Mouse (Mus musculus) stomach, embryonic 16.5 days (tissue): ENCODE measurements around the gene Cdh24. TPM values are rescaled to one million over a fixed set of nuclear protein-coding genes. Genes with fewer than 3 reads are reported as not detected.
A peak's percentile ranks its signal among the peaks of the same experiment; 100 is the strongest.

Source experiments
- ATAC-seq: fragments of 200-750 bp; cut with Nextera tagmentation; 2 replicates; pipeline ENCODE4 v1.8.0; 2017; ENCODE audit warnings: moderate number of reproducible peaks, moderate TSS enrichment; ENCODE audit not compliant: insufficient read depth, low FRiP score
- H3K27ac ChIP-seq: fragments of 300-500 bp; sonication (generic); 2 replicates; pipeline ENCODE4 v1.5.1; 2014; ENCODE audit warnings: low read length
- H3K27me3 ChIP-seq: fragments of 300-500 bp; sonication (generic); 2 replicates; pipeline ENCODE4 v1.6.1; 2014; ENCODE audit warnings: low read length, control low read depth, mixed read lengths; ENCODE audit not compliant: control insufficient read depth, insufficient read depth
- H3K36me3 ChIP-seq: fragments of 300-500 bp; sonication (generic); 2 replicates; pipeline ENCODE4 v1.6.1; 2014; ENCODE audit warnings: low read length; ENCODE audit not compliant: control insufficient read depth, insufficient read depth
- H3K4me1 ChIP-seq: fragments of 300-500 bp; sonication (generic); 2 replicates; pipeline ENCODE4 v1.6.1; 2014; ENCODE audit warnings: low read length, control low read depth, mixed read lengths; ENCODE audit not compliant: control insufficient read depth, insufficient read depth
- H3K4me2 ChIP-seq: fragments of 300-500 bp; sonication (generic); 2 replicates; pipeline ENCODE4 v1.6.1; 2014; ENCODE audit warnings: low read depth, low read length, mixed read lengths
- H3K4me3 ChIP-seq: fragments of 300-500 bp; sonication (generic); replicated peaks from 2 replicates; pipeline ENCODE4 v1.5.1; 2014; ENCODE audit warnings: mild to moderate bottlenecking, low read length
- H3K9ac ChIP-seq: fragments of 300-500 bp; sonication (generic); 2 replicates; pipeline ENCODE4 v1.6.1; 2014; ENCODE audit warnings: low read length
- H3K9me3 ChIP-seq: fragments of 300-500 bp; sonication (generic); replicated peaks from 2 replicates; pipeline ENCODE4 v1.6.1; 2016; ENCODE audit warnings: low read length, control low read depth; ENCODE audit not compliant: control insufficient read depth
- WGBS: fragments of 180-500 bp; shearing (Covaris S2); extraction: QIAGEN DNeasy Blood & Tissue Kit; methylation state at CpG from one replicate; pipeline ENCODE4 v1.1.7; 2014; 5-methylcytosine and 5-hydroxymethylcytosine counted together
- polyA plus RNA-seq: library from polyadenylated mRNA; unstranded; fragments of >200 nt; fragmentation: Nextera tagmentation; extraction: Ambion mirVana; gene quantifications from 2 replicates; pipeline ENCODE4 v1.2.1, GENCODE M21; 2015

Cdh24 gene
- polyA plus RNA-seq, 1 experiment from 2014 or later, result 2.2 TPM

DNA sequence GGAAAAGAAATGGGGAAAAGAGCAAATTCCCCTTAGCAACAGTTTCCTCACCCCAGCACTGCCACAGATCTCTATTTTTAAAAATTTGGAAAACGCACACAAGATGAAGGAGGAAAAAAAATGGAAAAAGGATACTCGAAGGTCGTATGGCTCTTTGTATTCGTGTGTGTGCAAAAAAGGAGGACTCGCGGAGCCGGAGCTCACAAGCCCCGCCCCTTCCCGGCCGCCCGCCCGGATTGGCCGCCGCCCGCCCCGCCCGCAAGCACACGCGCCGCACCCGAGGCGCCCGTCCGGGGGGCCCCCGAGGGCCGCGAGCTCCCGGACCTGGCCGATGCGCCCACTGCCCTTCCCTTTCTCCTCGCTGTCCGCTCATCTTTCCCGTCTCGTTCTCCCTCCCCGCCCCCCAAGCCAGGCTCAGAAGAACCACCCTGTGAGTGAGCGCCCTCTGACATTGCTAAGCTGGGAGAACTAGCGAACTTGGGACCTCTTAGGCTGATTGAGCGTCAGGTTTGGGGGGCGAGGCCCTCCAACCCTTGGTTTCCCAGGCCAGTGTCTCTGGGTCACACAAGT is 35.3 kb downstream of the Cdh24 start, which contains the start of gene 4931414P19Rik:
TSS of gene 4931414P19Rik (minus strand) at position 242 of the 570 bp plus-strand sequence.
- Histone ChIP-seq H3K27me3 (no peaks in the 10 kb centered on the region), H3K27ac (peak within 1 kb of the TSS; percentile 69), H3K4me1 (peaks cover 12% of the 10 kb centered on the region), H3K4me3 (peak within 1 kb of the TSS; percentile 46), H3K9ac (peak within 1 kb of the TSS; percentile 76), H3K9me3 (no peaks in the 10 kb centered on the region), H3K36me3 (no peaks in the 10 kb centered on the region), H3K4me2 (peak within 1 kb of the TSS; percentile 48)
- WGBS, result under 1% methylated on average over 39 of the region's 39 CpGs
- ATAC-seq, result peak; percentile 51; the same call in 1 of the 2 replicates

DNA sequence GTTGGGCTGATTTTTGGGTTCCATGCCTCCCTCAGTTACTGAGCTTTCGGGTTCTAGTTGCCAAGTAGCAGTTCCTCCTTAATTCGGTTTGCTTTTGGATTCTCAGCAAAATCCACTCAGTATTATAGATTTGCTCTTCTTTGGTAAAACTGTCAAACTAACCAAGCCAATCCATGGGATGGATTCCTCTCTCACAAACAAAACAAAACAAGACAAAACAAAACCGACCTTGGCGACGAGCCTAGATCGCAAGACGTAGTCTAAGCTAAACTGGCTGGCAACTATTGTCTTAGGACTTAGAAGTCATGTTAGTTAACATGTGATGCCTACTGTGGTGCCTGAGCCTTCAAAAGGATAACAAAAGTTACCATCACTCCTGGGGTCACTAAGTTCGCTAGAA is 37.5 kb downstream of the Cdh24 start:
- H3K36me3 ChIP-seq, result no peaks in the 10 kb centered on the region
- peak overlapping the region; percentile 66 for H3K4me3 ChIP-seq
- no peak for ATAC-seq
- H3K9me3 ChIP-seq, result no peaks in the 10 kb centered on the region
- H3K4me2 ChIP-seq, result peak overlapping the region; percentile 46
- peaks cover 12% of the 10 kb centered on the region for H3K4me1 ChIP-seq
- H3K27me3 ChIP-seq, result no peaks in the 10 kb centered on the region
- peak overlapping the region; percentile 70 for H3K27ac ChIP-seq
- no peak overlapping the region for H3K9ac ChIP-seq
- 80% methylated on average over 8 of the region's 8 CpGs for WGBS

DNA sequence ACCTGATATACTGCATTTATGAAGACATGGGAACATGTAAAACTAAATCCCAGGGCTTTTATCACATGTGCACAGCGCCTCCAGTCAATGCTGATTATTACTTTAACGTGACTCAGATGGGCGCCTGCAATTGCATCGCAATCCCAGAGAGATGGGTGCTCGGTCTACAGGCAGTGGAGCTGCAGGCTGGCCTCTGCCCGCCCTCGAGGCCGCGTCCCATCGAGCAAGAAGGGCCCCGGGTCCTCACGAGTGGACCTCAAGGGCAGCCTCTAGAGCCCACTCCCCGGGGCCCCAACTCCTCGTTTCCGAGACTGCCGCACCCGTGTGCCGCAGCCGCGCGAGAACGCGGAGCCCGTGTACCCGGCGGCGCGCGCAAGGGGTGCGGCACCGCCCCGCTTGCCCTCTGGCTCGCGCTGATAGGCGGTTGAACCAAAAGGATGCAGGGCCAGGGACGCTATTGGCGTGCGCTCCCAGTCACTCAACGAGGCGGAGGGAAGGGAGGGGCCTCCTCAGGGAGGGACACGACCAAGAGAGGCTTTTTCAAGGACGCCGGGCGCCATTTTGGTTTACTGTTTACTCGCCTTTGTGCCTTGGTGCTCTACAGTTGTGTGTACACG is 38.0 kb downstream of the Cdh24 start:
- peaks cover 12% of the 10 kb centered on the region for H3K4me1 ChIP-seq
- peak overlapping the region; percentile 66 for H3K4me3 ChIP-seq
- peak overlapping the region; percentile 94 for H3K27ac ChIP-seq
- peak; percentile 100 for ATAC-seq
- peak overlapping the region; percentile 46 for H3K4me2 ChIP-seq
- no peaks in the 10 kb centered on the region for H3K9me3 ChIP-seq
- H3K27me3 ChIP-seq, result no peaks in the 10 kb centered on the region
- H3K9ac ChIP-seq, result peak overlapping the region; percentile 85
- under 1% methylated on average over 46 of the region's 46 CpGs for WGBS
- no peaks in the 10 kb centered on the region for H3K36me3 ChIP-seq

DNA sequence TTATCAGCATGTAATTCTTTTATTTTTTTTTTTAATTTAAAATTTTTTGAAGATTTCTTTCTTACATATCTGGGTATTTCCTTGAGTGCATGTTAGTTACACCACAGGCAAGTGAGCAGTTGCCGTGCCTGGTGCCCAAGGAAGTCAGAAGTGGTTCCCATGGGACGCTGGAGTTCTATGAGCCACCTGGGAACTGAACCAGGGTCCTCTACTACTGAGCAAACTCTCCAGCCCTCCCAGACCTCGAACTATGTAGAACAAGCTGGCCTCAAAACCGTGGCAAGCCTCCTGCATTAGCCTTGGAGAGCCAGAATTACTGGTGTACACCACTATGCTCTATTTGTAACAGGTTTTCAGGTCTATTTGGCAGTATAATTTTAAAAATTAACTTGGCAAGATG is 38.6 kb downstream of the Cdh24 start:
- H3K9me3 ChIP-seq, result no peaks in the 10 kb centered on the region
- ATAC-seq, result no peak
- 43% methylated on average over 4 of the region's 4 CpGs for WGBS

DNA sequence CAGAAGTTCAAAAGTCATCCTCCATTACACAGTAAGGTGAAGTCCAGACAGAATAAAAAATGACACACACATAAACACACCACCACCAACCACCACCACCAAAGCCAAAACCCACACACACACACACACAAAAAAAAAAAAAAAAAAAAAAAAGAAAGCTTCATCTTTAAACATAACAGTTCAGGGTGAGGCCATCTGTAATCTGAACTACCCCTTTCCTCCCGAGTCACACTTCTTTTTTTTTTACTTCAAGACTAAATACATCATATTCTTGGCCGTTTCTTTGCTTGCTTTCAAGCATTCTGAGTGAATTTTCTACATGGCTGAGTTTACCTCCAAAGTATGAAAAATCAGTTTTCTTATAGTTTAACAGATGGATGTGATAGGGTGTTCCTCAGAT is 39.6 kb downstream of the Cdh24 start:
- Histone ChIP-seq H3K27ac (no peak overlapping the region), H3K9me3 (no peaks in the 10 kb centered on the region), H3K9ac (no peak overlapping the region), H3K27me3 (no peaks in the 10 kb centered on the region), H3K4me3 (no peak overlapping the region), H3K4me2 (no peak overlapping the region), H3K36me3 (no peaks in the 10 kb centered on the region), H3K4me1 (peaks cover 12% of the 10 kb centered on the region)
- no peak for ATAC-seq
- 52% methylated on average over 2 of the region's 2 CpGs for WGBS

More for the DNA sequence above, 38.6 kb downstream of the Cdh24 start:
- Histone ChIP-seq H3K4me1 (peaks cover 12% of the 10 kb centered on the region), H3K27ac (peak overlapping the region; percentile 94), H3K4me2 (peak overlapping the region; percentile 46), H3K27me3 (no peaks in the 10 kb centered on the region), H3K36me3 (no peaks in the 10 kb centered on the region), H3K4me3 (peak overlapping the region; percentile 66), H3K9ac (peak overlapping the region; percentile 85)

DNA sequence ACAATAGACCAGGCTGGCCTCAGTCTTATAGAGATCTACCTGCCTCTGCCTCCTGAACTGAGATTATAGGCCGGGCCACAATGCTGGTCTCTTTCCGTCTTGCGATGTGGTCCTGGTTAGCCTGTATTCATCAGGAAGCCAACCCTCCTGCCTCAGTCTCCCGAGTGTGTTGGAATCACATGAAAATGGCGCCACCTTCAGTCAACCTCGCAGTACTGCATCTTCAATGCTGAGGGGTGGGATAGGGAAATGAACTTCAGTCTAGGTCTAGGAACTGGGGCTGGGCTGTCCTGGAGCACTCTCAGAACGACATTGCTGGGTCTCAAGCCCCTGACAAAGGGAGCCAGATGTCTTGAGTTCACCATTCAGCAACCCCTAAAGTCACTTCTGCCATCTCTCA is 44.1 kb downstream of the Cdh24 start:
- Histone ChIP-seq H3K4me2 (no peak overlapping the region), H3K9me3 (0 out of 2 replicates have a peak, but pooled peaks cover 4% of the 10 kb centered on the region), H3K4me1 (no peaks in the 10 kb centered on the region), H3K9ac (no peak overlapping the region), H3K27ac (no peak overlapping the region), H3K4me3 (no peak overlapping the region), H3K36me3 (no peaks in the 10 kb centered on the region; the same call in 1 of the 2 replicates), H3K27me3 (no peaks in the 10 kb centered on the region)
- WGBS, result 75% methylated on average over 7 of the region's 7 CpGs
- no peak for ATAC-seq

DNA sequence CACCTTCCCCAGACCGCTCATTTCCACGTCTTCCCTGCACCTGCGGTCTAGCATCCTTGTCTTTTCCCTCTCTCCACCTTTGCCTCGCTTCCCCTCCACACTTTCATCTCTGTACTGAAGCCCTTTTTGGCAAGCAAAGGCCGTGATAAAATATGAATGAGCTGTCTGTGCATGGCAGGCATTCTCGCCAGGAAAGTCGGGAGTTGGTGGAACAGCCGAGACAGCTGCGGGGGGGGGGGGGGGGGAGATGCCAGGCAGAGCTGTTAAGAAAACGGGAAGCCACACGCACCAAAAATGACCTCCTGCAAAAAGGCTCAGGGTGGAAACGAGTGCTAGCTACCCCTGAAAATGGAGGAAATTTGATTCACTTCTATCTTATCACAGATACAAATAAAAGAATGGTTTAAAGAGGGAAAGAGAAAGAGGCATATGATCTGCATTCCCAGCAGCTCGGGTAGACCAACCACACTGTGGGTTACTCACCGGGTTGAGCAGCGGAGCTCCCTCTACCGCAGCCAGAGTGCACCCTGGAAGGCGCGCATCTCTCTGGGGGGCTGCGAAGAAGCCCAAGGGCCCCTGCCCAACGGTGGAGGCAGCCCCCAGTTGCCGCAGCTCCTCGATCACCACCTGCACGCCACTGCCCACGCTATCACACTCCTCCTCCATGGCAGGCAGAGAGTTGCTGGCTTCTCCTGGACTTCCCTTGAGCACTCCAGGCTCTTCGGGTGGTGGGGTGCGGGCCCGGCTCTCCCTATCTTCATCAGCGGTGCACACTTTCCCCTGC is 46.3 kb downstream of the Cdh24 start:
- 69% methylated on average over 28 of the region's 28 CpGs for WGBS
- H3K27me3 ChIP-seq, result no peaks in the 10 kb centered on the region

DNA sequence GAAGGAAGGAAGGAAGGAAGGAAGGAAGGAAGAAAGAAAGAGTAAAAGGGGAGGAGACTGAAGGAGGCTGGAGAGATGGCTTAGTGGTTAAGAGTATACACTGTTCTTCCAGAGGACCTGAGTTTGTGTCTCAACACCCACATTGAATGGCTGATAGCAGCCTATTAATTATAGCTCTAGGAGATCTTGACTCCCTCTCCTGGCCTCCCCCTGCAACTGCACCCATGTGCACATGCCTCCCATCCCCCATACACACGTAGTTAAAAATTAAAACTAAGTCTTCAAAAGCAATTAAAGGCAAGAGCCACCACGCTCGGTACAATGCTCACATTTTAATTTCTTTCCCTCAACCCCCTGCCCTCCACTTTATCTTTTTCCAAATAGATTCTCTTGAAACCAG is 47.1 kb downstream of the Cdh24 start:
- 90% methylated on average over 3 of the region's 3 CpGs for WGBS
- Histone ChIP-seq H3K36me3 (no peaks in the 10 kb centered on the region; the same call in 1 of the 2 replicates), H3K9ac (no peak overlapping the region), H3K9me3 (0 out of 2 replicates have a peak, but pooled peaks cover 4% of the 10 kb centered on the region), H3K4me3 (no peak overlapping the region), H3K27me3 (no peaks in the 10 kb centered on the region), H3K27ac (no peak overlapping the region), H3K4me2 (no peak overlapping the region), H3K4me1 (no peaks in the 10 kb centered on the region)
- ATAC-seq, result no peak

More for the DNA sequence above, 46.3 kb downstream of the Cdh24 start:
- H3K9me3 ChIP-seq, result 0 out of 2 replicates have a peak, but pooled peaks cover 4% of the 10 kb centered on the region
- ATAC-seq, result no peak
- H3K4me2 ChIP-seq, result no peak overlapping the region
- no peak overlapping the region for H3K27ac ChIP-seq
- H3K36me3 ChIP-seq, result no peaks in the 10 kb centered on the region; the same call in 1 of the 2 replicates
- no peak overlapping the region for H3K4me3 ChIP-seq
- H3K4me1 ChIP-seq, result no peaks in the 10 kb centered on the region
- H3K9ac ChIP-seq, result no peak overlapping the region
